Mouse (Mus musculus): ENCODE measurements around the gene Hspbp1.
A peak's percentile ranks its signal among the peaks of the same experiment; 100 is the strongest.

Hspbp1 gene

DNA sequence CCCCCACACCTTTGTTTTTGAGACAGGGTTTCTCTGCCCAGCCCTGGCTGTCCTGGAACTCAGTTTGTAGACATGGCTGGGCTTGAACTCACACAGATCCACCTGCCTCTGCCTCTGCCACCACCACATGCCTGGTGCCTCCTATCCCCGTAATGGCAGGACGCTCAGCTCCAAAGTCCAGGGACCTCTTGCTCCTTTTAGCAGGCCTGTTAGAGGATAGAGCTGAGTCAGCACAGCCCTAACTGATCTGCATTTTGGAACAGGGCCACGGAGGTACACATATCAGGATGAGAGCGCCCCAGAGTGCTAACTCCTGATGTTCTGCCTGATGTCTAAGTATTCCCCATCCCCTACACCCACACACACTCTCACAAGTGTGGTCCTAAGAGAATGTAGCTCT lies 53.8 kb downstream of the Hspbp1 start, which contains the start of gene Tmem86b:
TSS of gene Tmem86b (minus strand) at position 392 of the 400 bp plus-strand sequence.
- no peak for DNase-seq (ENCODE audit: low spot score in 2 of 2)

- DNase-seq (ENCODE audit: low spot score in 2 of 2) = no peak
Measured at GRCm38 (mm10) chr7:4630198-4630597, 54.7 kb downstream of the Hspbp1 start.

DNA sequence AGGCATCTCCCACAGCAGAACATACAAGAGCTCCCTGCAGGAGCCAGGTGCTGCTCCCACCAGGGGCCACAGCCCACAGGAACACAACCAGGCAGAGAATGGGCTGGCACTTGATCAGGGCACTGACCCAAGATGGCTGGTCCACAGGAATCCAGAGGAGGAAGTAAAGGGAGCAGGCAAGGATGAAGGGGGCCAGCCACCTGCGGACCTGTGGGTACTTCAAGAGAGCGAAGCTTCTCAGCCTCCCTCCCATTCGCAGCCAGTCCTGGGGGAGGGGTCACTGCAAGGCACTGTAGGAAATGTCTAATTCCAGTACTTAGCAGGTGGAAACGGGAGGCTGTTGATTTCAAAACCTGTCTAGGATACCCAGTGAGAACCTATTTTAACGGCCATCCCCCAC lies 55.3 kb downstream of the Hspbp1 start:
- DNase-seq (ENCODE audit: low spot score in 2 of 2) = no peak

- DNase-seq (ENCODE audit: low spot score in 2 of 2) = no peak
Measured at GRCm38 (mm10) chr7:4625928-4626327, 58.9 kb downstream of the Hspbp1 start.

- DNase-seq (ENCODE audit: low spot score in 2 of 2) = no peak
Measured at GRCm38 (mm10) chr7:4624343-4624742, 60.5 kb downstream of the Hspbp1 start.

DNA sequence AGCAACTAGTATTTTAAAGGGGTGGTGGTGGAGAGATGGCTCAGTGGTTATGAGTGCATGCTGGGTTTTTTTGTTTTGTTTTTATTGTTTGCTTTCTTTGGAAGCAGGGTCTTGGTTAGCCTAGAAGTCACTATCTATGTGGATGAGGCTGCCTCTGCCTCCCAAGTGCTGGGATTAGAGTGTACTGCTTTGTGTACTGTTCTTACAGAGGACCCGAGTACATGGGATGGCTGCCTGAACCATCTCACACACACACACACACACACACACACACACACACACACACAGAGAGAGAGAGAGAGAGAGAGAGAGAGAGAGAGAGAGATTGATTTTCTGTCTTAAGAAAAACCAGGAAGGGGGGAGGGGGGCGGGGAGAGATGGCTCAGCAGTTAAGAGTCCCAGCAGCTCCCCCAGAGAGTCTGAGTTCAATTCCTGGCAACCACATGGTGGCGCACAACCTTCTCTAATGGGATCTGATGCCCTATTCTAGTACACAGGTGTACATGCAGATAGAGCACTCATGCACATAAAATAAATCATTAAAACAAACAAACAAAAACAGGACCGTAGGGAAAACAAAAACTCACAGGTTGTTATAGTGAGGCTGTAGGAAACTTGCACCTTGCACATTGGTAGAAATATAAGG lies 61.2 kb downstream of the Hspbp1 start:
- peak; percentile 24 to 25 for DNase-seq (ENCODE audit: low spot score in 2 of 2)

DNA sequence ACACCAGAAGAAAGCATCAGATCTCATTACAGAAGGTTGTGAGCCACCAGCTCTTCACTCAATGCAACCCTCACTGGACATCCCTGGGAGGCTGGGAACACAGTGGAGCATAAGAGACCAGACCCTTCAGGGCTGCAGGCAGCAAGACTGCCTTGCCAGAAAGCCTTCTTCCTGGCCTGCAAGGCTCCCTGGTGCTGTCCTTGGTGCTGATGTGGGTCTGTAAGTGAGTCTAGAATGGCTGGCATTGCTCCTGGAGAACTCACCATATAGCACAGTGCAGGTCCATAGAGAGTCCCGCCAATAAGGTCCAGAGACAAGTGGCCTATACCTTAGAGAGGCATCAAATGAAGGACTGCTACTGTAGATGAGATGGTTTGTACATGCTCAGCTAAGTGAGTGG lies 64.9 kb downstream of the Hspbp1 start:
- DNase-seq (ENCODE audit: low spot score in 2 of 2) = peak in 1 of 2 experiments; percentile 10

DNA sequence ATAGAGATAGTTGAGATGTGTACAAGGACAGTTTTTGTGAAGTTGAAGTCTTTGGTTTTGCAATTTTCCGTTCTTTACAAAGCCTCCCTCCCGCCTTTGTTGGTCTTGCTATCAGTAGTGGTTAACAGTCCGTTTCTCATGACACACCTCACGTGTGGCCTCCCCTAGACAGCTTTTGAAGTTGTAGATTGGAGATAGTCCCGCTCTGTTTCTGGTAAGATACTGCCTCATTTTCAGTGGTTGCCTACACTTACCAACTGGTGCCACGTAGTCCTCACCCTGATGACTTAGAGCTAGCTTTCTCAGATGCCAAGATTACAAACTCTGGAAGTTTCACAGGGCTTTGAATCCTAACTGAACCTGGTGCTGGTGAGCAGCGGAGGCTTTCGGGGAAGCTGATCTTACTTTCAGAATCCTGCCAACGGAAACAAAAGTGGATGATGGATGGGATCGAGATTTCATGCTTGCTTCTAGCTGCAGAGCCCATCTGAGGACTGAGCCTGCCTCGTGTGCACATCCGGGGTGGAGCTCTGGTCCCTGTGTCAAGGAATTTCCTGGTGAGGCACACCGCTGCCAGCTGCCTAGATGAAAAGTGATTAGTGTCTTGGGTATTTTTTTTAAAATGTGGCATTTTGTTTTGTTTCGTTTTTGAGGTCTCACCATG lies 71.0 kb downstream of the Hspbp1 start:
- DNase-seq (ENCODE audit: low spot score in 2 of 2) = no peak

DNA sequence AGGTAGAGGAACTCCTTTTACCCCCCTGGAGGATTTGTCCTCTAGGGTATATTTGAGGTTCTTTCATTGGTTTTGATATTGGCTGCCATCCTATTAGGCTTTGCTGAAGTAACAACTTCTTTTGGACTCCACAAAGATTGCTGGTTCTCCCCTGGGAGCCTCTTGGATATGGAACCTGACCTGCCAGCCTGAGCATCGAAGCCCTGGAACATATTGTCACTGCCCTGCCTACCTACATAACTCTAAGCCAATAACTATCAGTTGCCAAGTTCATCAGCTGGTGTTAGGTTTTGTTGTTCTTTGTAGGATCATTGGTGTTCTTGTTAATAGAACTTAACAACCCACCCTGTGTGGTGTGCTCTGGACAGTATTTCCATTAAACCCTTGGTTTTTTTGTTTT lies 71.9 kb downstream of the Hspbp1 start:
- no peak for DNase-seq (ENCODE audit: low spot score in 2 of 2)

DNA sequence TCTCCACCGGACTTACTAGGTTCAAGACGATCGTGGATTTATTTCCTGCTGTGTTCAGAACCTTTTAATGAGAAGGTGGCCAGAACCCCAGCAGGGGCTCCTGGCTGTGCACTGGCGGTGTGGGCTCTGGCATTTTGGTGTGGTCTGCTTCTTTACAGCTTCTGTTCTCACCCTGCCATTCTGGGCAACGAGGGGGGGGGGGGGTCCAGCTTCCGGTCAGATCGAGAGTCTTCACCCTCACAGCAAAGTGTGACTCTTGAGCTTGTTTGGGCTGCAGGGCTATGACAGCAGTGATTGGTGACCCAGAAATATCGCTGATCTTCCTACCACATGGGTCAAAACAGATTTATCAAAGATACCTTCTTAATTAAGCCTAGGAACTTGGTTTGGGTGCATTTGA lies 72.5 kb downstream of the Hspbp1 start:
- no peak for DNase-seq (ENCODE audit: low spot score in 2 of 2)

- no peak for DNase-seq (ENCODE audit: low spot score in 2 of 2)
Measured at GRCm38 (mm10) chr7:4611921-4612341, 72.9 kb downstream of the Hspbp1 start.

- DNase-seq (ENCODE audit: low spot score in 2 of 2) = no peak
Measured at GRCm38 (mm10) chr7:4611511-4611910, 73.4 kb downstream of the Hspbp1 start.
